In genomic region chr13:109752236-109752863, GRCm38 (mm10) we compare ENCODE assay signal across 9 mouse cellular contexts.
DNase-seq lines count a peak whose midpoint lies in the region; ATAC-seq and TF ChIP-seq lines count a peak whose summit lies in the region.
"Had no signal": no experiment of that assay in that cellular context is flagged by ENCODE, and none has a peak within 500 bp of the region (broad histone marks: within the 10 kb centered on the region; RNA-seq: fewer than 3 reads in every experiment).

No protein-coding gene starts in this region.

- no peaks in the 10 kb centered on the region for H3K27me3 ChIP-seq in lung, postnatal 0 days (replicated peaks; ENCODE audit: insufficient read depth, low read length)
- H3K27me3 ChIP-seq in stomach, embryonic 14.5 days (ENCODE audit: control insufficient read depth, insufficient read depth, low read length) = no peaks in the 10 kb centered on the region
- H3K27me3 ChIP-seq: Patski had no signal

- peak; percentile 60; the same call in 1 of the 2 replicates for TF ChIP-seq EP300 in lung, postnatal 0 days (IDR thresholded peaks at IDR 0.05)

- no peaks in the 10 kb centered on the region for H3K36me3 ChIP-seq in lung, postnatal 0 days (ENCODE audit: insufficient read depth, low read length)
- H3K36me3 ChIP-seq in stomach, embryonic 14.5 days (ENCODE audit: control insufficient read depth, insufficient read depth, low read length) = no peaks in the 10 kb centered on the region

- no peak overlapping the region for H3K4me2 ChIP-seq in lung, postnatal 0 days (replicated peaks; ENCODE audit: low read depth, low read length)
- no peak overlapping the region for H3K4me2 ChIP-seq in stomach, embryonic 14.5 days (replicated peaks; ENCODE audit: low read depth, low read length)

- H3K27ac ChIP-seq in lung, postnatal 0 days (ENCODE audit: low read length) = no peak overlapping the region
- H3K27ac ChIP-seq in stomach, embryonic 14.5 days (ENCODE audit: low read length) = no peak overlapping the region

- no peak overlapping the region for H3K4me3 ChIP-seq in lung, postnatal 0 days (ENCODE audit: low read depth, low read length)
- no peak overlapping the region for H3K4me3 ChIP-seq in stomach, embryonic 14.5 days (ENCODE audit: low read depth, low read length)

- no peak for TF ChIP-seq CTCF in lung, postnatal 0 days (IDR thresholded peaks at IDR 0.05)

- H3K9ac ChIP-seq in lung, postnatal 0 days (replicated peaks; ENCODE audit: low read depth) = no peak overlapping the region
- H3K9ac ChIP-seq in stomach, embryonic 14.5 days (replicated peaks; ENCODE audit: low read depth, low read length) = no peak overlapping the region

- WGBS in lung, postnatal 0 days = 26% methylated on average over 8 of the region's 8 CpGs
- WGBS in stomach, embryonic 14.5 days = 24% methylated on average over 8 of the region's 8 CpGs

- peak; percentile 73 for ATAC-seq in lung, postnatal 0 days
- ATAC-seq in stomach, embryonic 14.5 days (ENCODE audit: insufficient number of reproducible peaks, insufficient read depth, low FRiP score, low read depth) = peak; percentile 23; the same call in 1 of the 2 replicates
- ATAC-seq: Patski had no signal

- no peaks in the 10 kb centered on the region for H3K4me1 ChIP-seq in lung, postnatal 0 days (ENCODE audit: insufficient read depth, low read depth, low read length)
- no peaks in the 10 kb centered on the region for H3K4me1 ChIP-seq in stomach, embryonic 14.5 days (ENCODE audit: control insufficient read depth, insufficient read depth, low read length)

- no peaks in the 10 kb centered on the region for H3K9me3 ChIP-seq in lung, postnatal 0 days (ENCODE audit: low read length)
- H3K9me3 ChIP-seq in stomach, embryonic 14.5 days (ENCODE audit: control insufficient read depth, low read depth, low read length) = no peaks in the 10 kb centered on the region

- DNase-seq in adrenal gland, adult 8-10 months = peak; percentile 10
- DNase-seq in adrenal gland, adult 18-20 months (ENCODE audit: low spot score in 2 of 2) = no peak
- peak; percentile 26 for DNase-seq in lung, postnatal 0 days (ENCODE audit: low spot score)
- no peak for DNase-seq in lung, postnatal 4 days
- peak; percentile 52 for DNase-seq in kidney, adult 9 months
- no peak for DNase-seq in spleen, postnatal 10 days (ENCODE audit: low spot score in 2 of 2)
- no peak for DNase-seq in left cerebral cortex, adult 8-10 months (ENCODE audit: low spot score in 2 of 2)

Comparison
In these comparisons a context has a peak if more than half of its experiments do, and no peak if none do; other contexts are left out.
1. DNase-seq: peak in adrenal gland, adult 8-10 months (single experiment), lung, postnatal 0 days (single experiment) and kidney, adult 9 months (single experiment); none in adrenal gland, adult 18-20 months (0 of 2), lung, postnatal 4 days (0 of 2), spleen, postnatal 10 days (0 of 2) and left cerebral cortex, adult 8-10 months (0 of 2).